Mouse (Mus musculus): ENCODE data around the gene Pfkl.

GRCm38 (mm10) chr10:78048061-78048730 lies 38.3 kb upstream of the Pfkl start:
- no peak for TF ChIP-seq CTCF (IDR thresholded peaks at IDR 0.05; ENCODE audit: borderline replicate concordance, insufficient read depth, low read depth, low read length)
- no peak for TF ChIP-seq POLR2A (IDR thresholded peaks at IDR 0.05; ENCODE audit: borderline replicate concordance, insufficient read depth, low read length)
